Mouse (Mus musculus) liver, embryonic 16.5 days (tissue): ENCODE results near the gene 4930548H24Rik. TPM values are rescaled to one million over a fixed set of nuclear protein-coding genes. Genes with fewer than 3 reads are reported as not detected.
"Not testable (repeated sequence)": the region's sequence is repeated elsewhere in the genome, so short reads cannot be mapped to it uniquely, and the experiment has no call there.

ENCODE experiments used
- ATAC-seq: fragments of 200-750 bp; cut with Nextera tagmentation; 2 replicates; pipeline ENCODE4 v1.8.0; 2017; ENCODE audit warnings: low read depth, mild to moderate bottlenecking, moderate number of reproducible peaks, moderate library complexity
- H3K27ac ChIP-seq: fragments of 300-500 bp; sonication (generic); 2 replicates; pipeline ENCODE4 v1.5.1; 2014; ENCODE audit warnings: mild to moderate bottlenecking, low read length
- H3K27me3 ChIP-seq: fragments of 300-500 bp; sonication (generic); 2 replicates; pipeline ENCODE4 v1.6.1; 2014; ENCODE audit warnings: low read depth, low read length, mixed read lengths; ENCODE audit not compliant: control insufficient read depth, insufficient read depth
- H3K36me3 ChIP-seq: fragments of 300-500 bp; sonication (generic); 2 replicates; pipeline ENCODE4 v1.6.1; 2014; ENCODE audit warnings: mild to moderate bottlenecking; ENCODE audit not compliant: control insufficient read depth, insufficient read depth
- H3K4me1 ChIP-seq: fragments of 300-500 bp; sonication (generic); 2 replicates; pipeline ENCODE4 v1.6.1; 2014; ENCODE audit warnings: low read depth, low read length, mixed read lengths; ENCODE audit not compliant: control insufficient read depth
- H3K4me2 ChIP-seq: fragments of 300-500 bp; sonication (generic); 2 replicates; pipeline ENCODE4 v1.6.1; 2014; ENCODE audit warnings: low read depth, low read length, mixed read lengths
- H3K4me3 ChIP-seq: fragments of 300-500 bp; sonication (generic); 2 replicates; pipeline ENCODE4 v1.5.1; 2014; ENCODE audit warnings: low read depth, mild to moderate bottlenecking, low read length
- H3K9ac ChIP-seq: fragments of 300-500 bp; sonication (generic); 2 replicates; pipeline ENCODE4 v1.6.1; 2014; ENCODE audit warnings: low read depth, low read length
- H3K9me3 ChIP-seq: fragments of 300-500 bp; sonication (generic); replicated peaks from 2 replicates; pipeline ENCODE4 v1.6.1; 2016; ENCODE audit warnings: low read length; ENCODE audit not compliant: control insufficient read depth
- WGBS: fragments of 180-500 bp; shearing (Covaris S2); extraction: QIAGEN DNeasy Blood & Tissue Kit; methylation state at CpG from one replicate; pipeline ENCODE4 v1.1.7; 2014; ENCODE audit not compliant: insufficient replicate concordance; 5-methylcytosine and 5-hydroxymethylcytosine counted together
- polyA plus RNA-seq: library from polyadenylated mRNA; unstranded; fragments of >200 nt; fragmentation: Nextera tagmentation; extraction: Ambion mirVana; gene quantifications from 2 replicates; pipeline ENCODE4 v1.2.1, GENCODE M21; 2015

4930548H24Rik gene
- polyA plus RNA-seq, 1 experiment from 2014 or later = not detected

DNA sequence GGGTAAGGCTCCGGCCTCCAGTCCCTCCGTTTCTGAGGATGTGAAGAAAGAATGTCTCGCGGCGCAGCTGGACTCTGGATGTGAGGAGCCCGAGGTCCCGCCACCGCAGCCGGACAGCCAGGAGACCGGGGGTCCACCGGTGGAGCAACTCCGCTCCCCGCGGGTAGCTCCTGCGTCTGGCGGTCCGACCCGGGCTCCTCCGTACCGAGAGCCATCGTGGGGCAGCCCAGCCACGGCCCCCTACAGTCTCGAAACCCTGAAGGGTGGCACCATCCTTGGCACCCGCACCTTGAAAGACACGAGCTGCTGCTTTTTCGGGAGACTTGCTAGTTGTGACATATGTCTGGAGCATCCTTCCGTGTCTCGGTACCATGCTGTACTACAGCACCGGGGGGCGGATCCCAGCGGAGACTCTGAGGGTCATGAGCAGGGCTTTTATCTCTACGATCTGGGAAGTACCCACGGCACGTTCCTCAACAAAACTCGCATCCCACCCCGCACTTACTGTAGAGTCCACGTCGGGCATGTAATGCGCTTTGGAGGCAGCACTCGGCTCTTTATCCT is 41.7 kb downstream of the 4930548H24Rik start:
- 2% methylated on average over 40 of the region's 40 CpGs for WGBS
- Histone ChIP-seq H3K9ac (peak overlapping the region; percentile 86), H3K4me3 (peak overlapping the region; percentile 91), H3K27me3 (no peaks in the 10 kb centered on the region), H3K27ac (peak overlapping the region; percentile 31; the same call in 1 of the 2 replicates), H3K9me3 (no peaks in the 10 kb centered on the region), H3K4me2 (peak overlapping the region; percentile 90), H3K36me3 (peaks cover 14% of the 10 kb centered on the region), H3K4me1 (peaks cover 13% of the 10 kb centered on the region)
- ATAC-seq = peak; percentile 51

DNA sequence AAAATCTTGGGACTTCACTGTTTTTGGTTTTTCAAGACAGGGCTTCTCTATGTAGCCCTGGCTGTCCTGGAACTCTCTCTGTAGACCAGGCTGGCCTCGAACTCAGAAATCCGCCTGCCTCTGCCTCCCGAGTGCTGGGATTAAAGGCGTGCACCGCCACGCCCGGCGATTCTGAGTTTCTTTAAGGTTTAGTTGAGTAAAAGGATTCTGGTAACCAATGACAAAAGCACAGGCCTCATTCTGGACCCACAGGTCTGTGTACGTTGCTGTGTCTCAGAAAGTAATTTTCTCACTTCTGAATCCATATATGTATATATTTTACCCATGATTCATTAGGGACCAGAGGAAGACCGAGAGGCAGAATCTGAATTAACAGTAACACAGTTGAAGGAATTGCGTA is 42.2 kb downstream of the 4930548H24Rik start, which contains the start of gene Supt7l:
Gene Supt7l (minus strand): TSS at position 101 of the 400 bp plus-strand sequence.
- Histone ChIP-seq H3K9ac (peak within 1 kb of the TSS; percentile 86), H3K27ac (peak within 1 kb of the TSS; percentile 31; the same call in 1 of the 2 replicates), H3K4me3 (peak within 1 kb of the TSS; percentile 91), H3K4me2 (peak within 1 kb of the TSS; percentile 90), H3K36me3 (peaks cover 17% of the 10 kb centered on the region), H3K4me1 (peaks cover 13% of the 10 kb centered on the region)
- 62% methylated on average over 11 of the region's 11 CpGs for WGBS
- not testable (repeated sequence) for ATAC-seq, H3K27me3 ChIP-seq, H3K9me3 ChIP-seq

DNA sequence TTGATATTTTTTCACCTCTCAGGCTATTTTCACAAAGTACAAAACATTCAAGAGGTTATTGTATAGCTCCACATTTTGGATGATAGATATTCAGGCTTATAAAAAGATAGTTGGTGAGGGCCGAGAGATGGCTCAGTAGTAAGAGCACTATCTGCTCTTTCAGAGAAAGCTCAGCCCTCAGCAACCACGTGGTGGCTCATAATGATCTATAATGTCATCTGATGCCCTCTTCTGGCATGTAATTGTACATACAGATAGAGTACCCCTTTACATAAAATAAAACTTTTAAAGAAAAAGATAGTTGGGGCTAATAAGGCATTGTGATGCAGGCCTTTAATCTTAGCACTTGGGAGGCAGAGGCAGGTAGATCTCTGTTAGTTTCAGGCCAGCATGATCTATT is 43.0 kb downstream of the 4930548H24Rik start:
- H3K4me1 ChIP-seq = peaks cover 13% of the 10 kb centered on the region
- H3K4me3 ChIP-seq = no peak overlapping the region
- peaks cover 17% of the 10 kb centered on the region for H3K36me3 ChIP-seq
- no peak overlapping the region for H3K27ac ChIP-seq
- H3K4me2 ChIP-seq = no peak overlapping the region
- no peak overlapping the region for H3K9ac ChIP-seq
- ATAC-seq = no peak
- H3K9me3 ChIP-seq = no peaks in the 10 kb centered on the region
- no peaks in the 10 kb centered on the region for H3K27me3 ChIP-seq
- 21% methylated on average over 2 of the region's 2 CpGs for WGBS

DNA sequence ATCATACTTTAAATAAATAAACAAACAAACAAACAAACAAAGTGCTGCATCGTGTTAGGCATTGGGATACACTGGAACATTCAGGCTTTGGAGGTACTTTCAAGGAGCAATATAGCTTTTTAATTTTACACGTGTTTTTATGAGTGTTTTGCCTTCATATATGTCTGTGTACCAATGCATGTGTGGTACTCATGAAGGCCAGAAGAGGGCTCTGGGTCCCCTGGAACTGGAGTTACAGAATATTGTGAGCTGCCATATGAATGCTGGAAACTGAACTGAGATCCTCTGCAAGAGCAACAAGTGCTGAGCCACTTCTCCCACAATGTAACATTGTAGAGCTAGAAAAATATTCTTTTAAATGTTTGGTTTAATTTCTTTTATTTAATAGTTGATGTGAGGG is 49.7 kb downstream of the 4930548H24Rik start:
- Histone ChIP-seq H3K36me3 (peaks cover 37% of the 10 kb centered on the region), H3K9me3 (no peaks in the 10 kb centered on the region), H3K27ac (no peak overlapping the region), H3K4me3 (no peak overlapping the region), H3K4me1 (no peaks in the 10 kb centered on the region), H3K4me2 (no peak overlapping the region), H3K27me3 (no peaks in the 10 kb centered on the region), H3K9ac (no peak overlapping the region)
- ATAC-seq = no peak
- 71% methylated on average over 2 of the region's 2 CpGs for WGBS

Other genes with a start within 250 kb of the 4930548H24Rik start
- gene Nrbp1, start 244.9 kb upstream of the 4930548H24Rik start, polyA plus RNA-seq = 44.4 and 44.9 TPM in 2 replicates
- gene Gm9970, start 244.5 kb upstream of the 4930548H24Rik start, polyA plus RNA-seq = not detected in 2 replicates
- 4.8 and 4.9 TPM in 2 replicates for gene Krtcap3, start 234.0 kb upstream of the 4930548H24Rik start, polyA plus RNA-seq
- gene Ift172, start 194.6 kb upstream of the 4930548H24Rik start, polyA plus RNA-seq = 4.5 and 5.1 TPM in 2 replicates
- 4.0 and 5.2 TPM in 2 replicates for gene Fndc4, start 189.7 kb upstream of the 4930548H24Rik start, polyA plus RNA-seq
- 31.1 and 39.4 TPM in 2 replicates for gene Gckr, start 188.3 kb upstream of the 4930548H24Rik start, polyA plus RNA-seq
- 13.3 and 14.2 TPM in 2 replicates for gene Zfp512, start 33.3 kb upstream of the 4930548H24Rik start, polyA plus RNA-seq
- gene Gpn1, start 9.0 kb downstream of the 4930548H24Rik start, polyA plus RNA-seq = 14.4 and 14.6 TPM in 2 replicates
- gene Slc4a1ap, start 41.3 kb downstream of the 4930548H24Rik start, polyA plus RNA-seq = 10.6 and 11.0 TPM in 2 replicates
- gene Supt7l, start 42.1 kb downstream of the 4930548H24Rik start, polyA plus RNA-seq = 7.5 and 8.4 TPM in 2 replicates
- gene Mrpl33, start 111.2 kb downstream of the 4930548H24Rik start, polyA plus RNA-seq = 141 and 152 TPM in 2 replicates
- 17.6 and 18.1 TPM in 2 replicates for gene Rbks, start 211.9 kb downstream of the 4930548H24Rik start, polyA plus RNA-seq
- 31.8 and 32.4 TPM in 2 replicates for gene Babam2, start 211.9 kb downstream of the 4930548H24Rik start, polyA plus RNA-seq